Mouse (Mus musculus): ENCODE results near the gene Epb41l4b. TPM values are rescaled to one million over a fixed set of nuclear protein-coding genes. Genes with fewer than 3 reads are reported as not detected.
A peak's percentile ranks its signal among the peaks of the same experiment; 100 is the strongest.

Gene Epb41l4b
- polyA plus RNA-seq, 1 experiment from 2014 or later: 7.0 TPM

- no peak for ATAC-seq (replicated peaks; ENCODE audit: low FRiP score, low read depth)
- DNase-seq (ENCODE audit: low spot score): no peak
- no peaks in the 10 kb centered on the region for H3K36me3 ChIP-seq (ENCODE audit: insufficient read depth, low read length)
- H3K9ac ChIP-seq (ENCODE audit: low read depth, low read length): no peak overlapping the region
- H3K27ac ChIP-seq: no peak overlapping the region
- H3K4me1 ChIP-seq (replicated peaks; ENCODE audit: insufficient read depth, low read length): no peaks in the 10 kb centered on the region
- no peak for TF ChIP-seq CTCF (IDR thresholded peaks at IDR 0.05; ENCODE audit: low read depth)
- 70% methylated on average over 7 of the region's 7 CpGs for WGBS
- no peak overlapping the region for H3K4me3 ChIP-seq (replicated peaks; ENCODE audit: low read depth, low read length)
- no peak overlapping the region for H3K4me2 ChIP-seq (ENCODE audit: low read length)
- no peaks in the 10 kb centered on the region for H3K27me3 ChIP-seq (ENCODE audit: insufficient read depth, low read length)
- no peaks in the 10 kb centered on the region for H3K9me3 ChIP-seq (replicated peaks; ENCODE audit: low read length)
These were observed 105.7 kb downstream of the Epb41l4b start for GRCm38 (mm10) chr4:57037554-57037953.

GRCm38 (mm10) chr4:57034169-57034568, 109.1 kb downstream of the Epb41l4b start:
- TF ChIP-seq CTCF (IDR thresholded peaks at IDR 0.05; ENCODE audit: low read depth): peak; percentile 41; the same call in 1 of the 2 replicates
- no peaks in the 10 kb centered on the region for H3K4me1 ChIP-seq (replicated peaks; ENCODE audit: insufficient read depth, low read length)
- H3K27me3 ChIP-seq (ENCODE audit: insufficient read depth, low read length): no peaks in the 10 kb centered on the region
- no peak overlapping the region for H3K27ac ChIP-seq
- 67% methylated on average over 5 of the region's 5 CpGs for WGBS
- H3K9ac ChIP-seq (ENCODE audit: low read depth, low read length): no peak overlapping the region
- no peaks in the 10 kb centered on the region for H3K9me3 ChIP-seq (replicated peaks; ENCODE audit: low read length)
- DNase-seq (ENCODE audit: low spot score): no peak
- no peak for ATAC-seq (replicated peaks; ENCODE audit: low FRiP score, low read depth)
- H3K36me3 ChIP-seq (ENCODE audit: insufficient read depth, low read length): no peaks in the 10 kb centered on the region
- H3K4me2 ChIP-seq (ENCODE audit: low read length): no peak overlapping the region
- no peak overlapping the region for H3K4me3 ChIP-seq (replicated peaks; ENCODE audit: low read depth, low read length)

GRCm38 (mm10) chr4:57031440-57031839, 111.8 kb downstream of the Epb41l4b start:
- ATAC-seq (replicated peaks; ENCODE audit: low FRiP score, low read depth) (no peak), DNase-seq (ENCODE audit: low spot score) (no peak)
- Histone ChIP-seq H3K9me3 (replicated peaks; ENCODE audit: low read length) (no peaks in the 10 kb centered on the region), H3K27me3 (ENCODE audit: insufficient read depth, low read length) (no peaks in the 10 kb centered on the region), H3K4me1 (replicated peaks; ENCODE audit: insufficient read depth, low read length) (no peaks in the 10 kb centered on the region), H3K4me2 (ENCODE audit: low read length) (no peak overlapping the region), H3K9ac (ENCODE audit: low read depth, low read length) (no peak overlapping the region), H3K4me3 (replicated peaks; ENCODE audit: low read depth, low read length) (no peak overlapping the region), H3K36me3 (ENCODE audit: insufficient read depth, low read length) (no peaks in the 10 kb centered on the region), H3K27ac (no peak overlapping the region)
- no peak for TF ChIP-seq CTCF (IDR thresholded peaks at IDR 0.05; ENCODE audit: low read depth)
- WGBS: 55% methylated on average over 4 of the region's 4 CpGs

DNA sequence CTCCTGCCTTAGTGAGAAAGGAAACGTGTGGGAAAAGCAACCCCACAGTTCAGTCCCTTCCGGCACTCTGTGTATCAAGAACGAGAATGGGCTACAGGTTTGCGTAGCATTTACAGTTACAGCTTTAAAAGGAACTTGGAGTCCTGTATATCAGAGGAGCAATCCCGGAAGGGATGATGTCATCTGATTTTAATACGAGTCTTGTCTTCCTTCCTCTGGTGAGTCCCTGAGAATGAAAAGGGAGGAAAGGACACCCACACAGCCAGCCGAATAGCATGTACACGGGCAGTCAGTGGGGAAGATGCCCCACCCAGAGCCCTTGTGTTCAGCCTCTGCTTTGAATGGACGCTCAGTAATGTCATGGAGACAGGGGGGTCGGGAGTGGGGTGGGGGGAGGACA, 115.3 kb downstream of the Epb41l4b start:
- no peaks in the 10 kb centered on the region for H3K9me3 ChIP-seq (replicated peaks; ENCODE audit: low read length)
- no peaks in the 10 kb centered on the region for H3K27me3 ChIP-seq (ENCODE audit: insufficient read depth, low read length)
- no peak overlapping the region for H3K4me3 ChIP-seq (replicated peaks; ENCODE audit: low read depth, low read length)
- ATAC-seq (replicated peaks; ENCODE audit: low FRiP score, low read depth) (no peak), DNase-seq (ENCODE audit: low spot score) (no peak)
- TF ChIP-seq CTCF (IDR thresholded peaks at IDR 0.05; ENCODE audit: low read depth): no peak
- H3K36me3 ChIP-seq (ENCODE audit: insufficient read depth, low read length): no peaks in the 10 kb centered on the region
- H3K9ac ChIP-seq (ENCODE audit: low read depth, low read length): no peak overlapping the region
- WGBS: 54% methylated on average over 10 of the region's 10 CpGs
- H3K4me2 ChIP-seq (ENCODE audit: low read length): no peak overlapping the region
- H3K4me1 ChIP-seq (replicated peaks; ENCODE audit: insufficient read depth, low read length): no peaks in the 10 kb centered on the region
- no peak overlapping the region for H3K27ac ChIP-seq

- WGBS: 40% methylated on average over 3 of the region's 3 CpGs
- Histone ChIP-seq H3K27me3 (ENCODE audit: insufficient read depth, low read length) (no peaks in the 10 kb centered on the region), H3K4me2 (ENCODE audit: low read length) (no peak overlapping the region), H3K36me3 (ENCODE audit: insufficient read depth, low read length) (no peaks in the 10 kb centered on the region), H3K9me3 (replicated peaks; ENCODE audit: low read length) (no peaks in the 10 kb centered on the region), H3K27ac (no peak overlapping the region), H3K4me3 (replicated peaks; ENCODE audit: low read depth, low read length) (no peak overlapping the region), H3K4me1 (replicated peaks; ENCODE audit: insufficient read depth, low read length) (no peaks in the 10 kb centered on the region), H3K9ac (ENCODE audit: low read depth, low read length) (no peak overlapping the region)
- ATAC-seq (replicated peaks; ENCODE audit: low FRiP score, low read depth) (no peak; the same call in 1 of the 2 replicates), DNase-seq (ENCODE audit: low spot score) (no peak)
- TF ChIP-seq CTCF (IDR thresholded peaks at IDR 0.05; ENCODE audit: low read depth): 0 out of 2 replicates have a peak, but pooled peaks have one; percentile 2
These were observed 119.7 kb downstream of the Epb41l4b start for GRCm38 (mm10) chr4:57023527-57023926.

DNA sequence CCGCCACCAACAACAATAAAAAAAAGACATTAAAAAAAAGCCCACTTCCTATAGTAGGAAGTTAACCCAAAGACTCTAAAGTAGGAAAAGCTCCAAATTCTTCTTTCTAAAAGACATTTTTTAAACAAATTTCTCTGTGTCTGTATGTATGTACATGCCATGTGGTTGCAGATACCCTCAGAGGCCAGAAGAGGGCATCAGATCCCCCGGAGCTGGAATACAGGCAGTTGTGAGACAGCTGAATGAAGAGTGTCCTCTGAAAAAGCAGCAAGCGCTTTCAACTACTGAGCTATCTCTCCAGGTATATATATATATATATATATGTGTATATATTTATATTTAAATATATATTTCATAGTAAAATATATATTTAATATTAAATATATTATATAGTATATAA, 121.9 kb downstream of the Epb41l4b start:
- Histone ChIP-seq H3K36me3 (ENCODE audit: insufficient read depth, low read length) (no peaks in the 10 kb centered on the region), H3K4me1 (replicated peaks; ENCODE audit: insufficient read depth, low read length) (no peaks in the 10 kb centered on the region; the same call in 1 of the 2 replicates), H3K4me2 (ENCODE audit: low read length) (no peak overlapping the region), H3K27ac (no peak overlapping the region), H3K27me3 (ENCODE audit: insufficient read depth, low read length) (no peaks in the 10 kb centered on the region), H3K4me3 (replicated peaks; ENCODE audit: low read depth, low read length) (no peak overlapping the region), H3K9ac (ENCODE audit: low read depth, low read length) (no peak overlapping the region), H3K9me3 (replicated peaks; ENCODE audit: low read length) (no peaks in the 10 kb centered on the region)
- TF ChIP-seq CTCF (IDR thresholded peaks at IDR 0.05; ENCODE audit: low read depth): peak; percentile 38
- DNase-seq (ENCODE audit: low spot score) (no peak), ATAC-seq (replicated peaks; ENCODE audit: low FRiP score, low read depth) (no peak)
- 92% methylated on average over 3 of the region's 3 CpGs for WGBS

DNA sequence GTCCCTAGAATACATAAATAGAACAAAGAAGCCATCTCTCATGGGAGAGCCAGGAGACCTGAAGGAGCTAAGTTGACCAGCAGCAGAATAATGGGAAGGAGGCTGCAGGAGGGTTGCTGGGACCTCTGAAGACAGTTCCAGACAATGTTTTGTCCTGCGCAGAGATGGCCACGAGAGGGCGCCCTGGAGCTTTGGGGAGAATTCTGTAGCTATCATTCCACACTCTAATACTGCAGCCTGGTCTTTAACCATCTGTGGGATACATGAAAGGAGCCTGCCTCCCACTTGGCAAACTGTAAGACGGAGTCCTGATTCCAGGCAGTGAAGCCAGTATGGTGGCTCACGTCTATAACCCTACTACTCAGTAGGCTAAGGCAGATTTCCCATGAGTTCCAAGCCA, 126.0 kb downstream of the Epb41l4b start:
- H3K27me3 ChIP-seq (ENCODE audit: insufficient read depth, low read length): no peaks in the 10 kb centered on the region
- peak; percentile 91 for TF ChIP-seq CTCF (IDR thresholded peaks at IDR 0.05; ENCODE audit: low read depth)
- no peak overlapping the region for H3K9ac ChIP-seq (ENCODE audit: low read depth, low read length)
- H3K36me3 ChIP-seq (ENCODE audit: insufficient read depth, low read length): no peaks in the 10 kb centered on the region
- no peak overlapping the region for H3K4me2 ChIP-seq (ENCODE audit: low read length)
- ATAC-seq (replicated peaks; ENCODE audit: low FRiP score, low read depth): no peak
- H3K9me3 ChIP-seq (replicated peaks; ENCODE audit: low read length): no peaks in the 10 kb centered on the region
- WGBS: 30% methylated on average over 5 of the region's 5 CpGs
- no peak overlapping the region for H3K4me3 ChIP-seq (replicated peaks; ENCODE audit: low read depth, low read length)
- DNase-seq (ENCODE audit: low spot score): peak; percentile 85
- no peaks in the 10 kb centered on the region; the same call in 1 of the 2 replicates for H3K4me1 ChIP-seq (replicated peaks; ENCODE audit: insufficient read depth, low read length)
- no peak overlapping the region for H3K27ac ChIP-seq

Data from kidney, postnatal 0 days (tissue).